Mouse (Mus musculus): ENCODE data around the gene Hsdl2.

- TF ChIP-seq TAL1 (IDR thresholded peaks at IDR 0.05; ENCODE audit: low read length) (no peak), GATA1 (IDR thresholded peaks at IDR 0.05; ENCODE audit: low read length) (no peak)
These were observed 21.2 kb upstream of the Hsdl2 start for GRCm38 (mm10) chr4:59560141-59560540.

Measured in erythroblast, embryonic 14.5 days (primary cell).